Mouse (Mus musculus) G1E (cell line): ENCODE data around the gene Nfatc2. TPM values are rescaled to one million over a fixed set of nuclear protein-coding genes. Genes with fewer than 3 reads are reported as not detected.

ENCODE experiments used
- ATAC-seq: 2 replicates; pipeline ENCODE4 v1.8.0; 2016; ENCODE audit warnings: mild to moderate bottlenecking; ENCODE audit not compliant: insufficient number of reproducible peaks, poor library complexity, low FRiP score, severe bottlenecking; ENCODE audit errors: extremely low read depth
- DNase-seq: peaks from one replicate; pipeline ENCODE4 v3.0.0; 2012; ENCODE audit warnings: low spot score
- H3K27me3 ChIP-seq: 2 replicates; pipeline ENCODE4 v1.6.1; 2012; ENCODE audit warnings: mild to moderate bottlenecking, low read length, inconsistent platforms; ENCODE audit not compliant: insufficient read depth
- H3K36me3 ChIP-seq: replicated peaks from 2 replicates; pipeline ENCODE3; 2012; ENCODE audit warnings: mild to moderate bottlenecking, inconsistent platforms
- H3K4me1 ChIP-seq: 2 replicates; pipeline ENCODE4 v1.6.1; 2012; ENCODE audit warnings: low read depth, low read length, inconsistent platforms, mixed read lengths; ENCODE audit not compliant: insufficient read depth
- H3K4me3 ChIP-seq: 2 replicates; pipeline ENCODE4 v1.5.1; 2012; ENCODE audit warnings: low read depth, mild to moderate bottlenecking, inconsistent platforms, low read length, moderate library complexity, mixed read lengths
- H3K9me3 ChIP-seq: replicated peaks from 2 replicates; pipeline ENCODE4 v1.6.1; 2012; ENCODE audit warnings: inconsistent platforms
- CTCF ChIP-seq: IDR thresholded peaks from 2 replicates; pipeline ENCODE4 v1.5.1; 2012; ENCODE audit warnings: low read depth, low read length, inconsistent platforms, mixed read lengths
- GATA1 ChIP-seq: IDR thresholded peaks from 2 replicates; pipeline ENCODE4 v1.6.1; 2012; ENCODE audit warnings: borderline replicate concordance, low read length, inconsistent platforms, mixed read lengths
- GATA2 ChIP-seq: IDR thresholded peaks from 2 replicates; pipeline ENCODE4 v1.6.1; 2012; ENCODE audit warnings: low read depth, low read length, inconsistent platforms, borderline replicate concordance
- POLR2AphosphoS5 ChIP-seq: IDR thresholded peaks from 2 replicates; pipeline ENCODE4 v1.6.1; 2012; ENCODE audit warnings: low read depth, low read length, inconsistent platforms; ENCODE audit not compliant: insufficient replicate concordance
- TAL1 ChIP-seq: conservative IDR thresholded peaks from 2 replicates; pipeline ENCODE4 v1.6.1; 2012; ENCODE audit warnings: low read depth, low read length, inconsistent platforms, mixed read lengths
- polyA plus RNA-seq: library from polyadenylated mRNA; stranded (reverse); fragments of >175 nt; gene quantifications from 2 replicates; pipeline ENCODE4 v1.2.3, GENCODE M21; 2012
- total RNA-seq, 2 experiments: library from RNA; stranded (forward) in 1 of 2; stranded (reverse) in 1 of 2; fragments of 200-1000 nt in 1 of 2; fragments of >200 nt in 1 of 2; fragmentation: Nextera tagmentation in 1 of 2; gene quantifications; 2 replicates each; pipeline ENCODE4 v1.2.3; 2014 to 2017

The Nfatc2 gene
- not detected in 2 replicates for total RNA-seq (2014; fragmentation: Nextera tagmentation)
- total RNA-seq (2017): 0.17 and 0.27 TPM in 2 replicates
- polyA plus RNA-seq: not detected in 2 replicates

GRCm38 (mm10) chr2:168601491-168602386, at the start of gene Nfatc2:
Nfatc2 (minus strand) TSS chr2:168601657.
- TF ChIP-seq TAL1 (no peak), GATA2 (no peak), CTCF (no peak)
- H3K4me3 ChIP-seq: peak within 1 kb of the TSS; percentile 25; the same call in 1 of the 2 replicates
- DNase-seq (no peak), ATAC-seq (no peak)
- no peaks in the 10 kb centered on the region for H3K4me1 ChIP-seq
- peaks cover 91% of the 10 kb centered on the region for H3K9me3 ChIP-seq
- no peaks in the 10 kb centered on the region; the same call in 1 of the 2 replicates for H3K27me3 ChIP-seq
- no peaks in the 10 kb centered on the region for H3K36me3 ChIP-seq

DNA sequence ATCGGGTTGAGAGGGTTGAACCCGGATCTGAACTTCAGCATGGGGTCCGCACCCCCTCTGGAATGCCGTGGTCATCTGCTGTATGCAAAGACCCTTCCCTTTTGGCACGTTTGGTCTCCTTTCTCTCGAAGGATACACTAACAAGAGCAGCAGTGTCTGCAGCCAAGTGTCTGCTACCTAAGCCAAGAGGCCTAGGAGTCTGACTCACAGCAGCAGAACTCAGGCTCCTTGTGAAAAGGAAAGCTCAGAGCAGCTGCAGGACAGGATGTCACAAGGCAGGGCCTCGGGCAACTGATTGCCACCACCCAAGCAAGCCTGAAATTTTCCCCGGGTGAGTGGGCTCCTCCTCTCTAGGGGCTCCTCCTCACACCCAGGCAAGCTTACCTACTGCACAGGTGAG, 46.7 kb upstream of the Nfatc2 start:
- peak overlapping the region; percentile 35; the same call in 1 of the 2 replicates for H3K4me3 ChIP-seq
- no peak for TF ChIP-seq GATA2
- no peak for TF ChIP-seq GATA1
- TF ChIP-seq TAL1: no peak
- TF ChIP-seq POLR2AphosphoS5: no peak
- no peak for TF ChIP-seq CTCF
- H3K27me3 ChIP-seq: no peaks in the 10 kb centered on the region
- peaks cover 86% of the 10 kb centered on the region for H3K9me3 ChIP-seq
- no peaks in the 10 kb centered on the region for H3K4me1 ChIP-seq
- DNase-seq: no peak
- H3K36me3 ChIP-seq: no peaks in the 10 kb centered on the region
- no peak for ATAC-seq

DNA sequence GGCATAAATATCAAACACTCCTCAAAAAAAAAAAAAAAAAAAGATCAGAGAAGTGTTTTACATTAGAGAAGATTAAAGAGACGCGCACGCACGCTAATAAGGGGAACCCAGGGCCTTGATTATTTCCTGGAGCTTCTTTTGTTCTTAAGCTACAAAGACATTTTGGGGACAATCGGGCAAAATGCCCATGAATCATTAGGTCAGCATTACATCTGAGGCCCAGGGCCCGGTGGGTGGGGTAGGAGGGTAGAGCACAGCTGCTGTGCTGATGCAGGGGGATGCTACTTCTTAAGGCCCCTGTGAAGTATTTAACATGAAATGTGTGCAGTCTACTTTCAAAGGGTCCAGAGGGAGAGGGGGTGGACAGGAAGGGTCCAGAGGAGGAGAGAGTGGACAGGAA, 43.4 kb upstream of the Nfatc2 start:
- Histone ChIP-seq H3K9me3 (peaks cover 87% of the 10 kb centered on the region), H3K4me1 (no peaks in the 10 kb centered on the region), H3K36me3 (no peaks in the 10 kb centered on the region), H3K4me3 (no peak overlapping the region), H3K27me3 (no peaks in the 10 kb centered on the region)
- DNase-seq: no peak
- ATAC-seq: no peak
- TF ChIP-seq GATA1 (no peak), POLR2AphosphoS5 (no peak), CTCF (no peak), GATA2 (no peak), TAL1 (no peak)

GRCm38 (mm10) chr2:168643524-168644177, 42.2 kb upstream of the Nfatc2 start:
- Histone ChIP-seq H3K4me3 (peak overlapping the region; percentile 40; the same call in 1 of the 2 replicates), H3K36me3 (no peaks in the 10 kb centered on the region), H3K27me3 (no peaks in the 10 kb centered on the region), H3K4me1 (no peaks in the 10 kb centered on the region), H3K9me3 (peaks cover 87% of the 10 kb centered on the region)
- no peak for DNase-seq
- no peak for TF ChIP-seq GATA2
- no peak for TF ChIP-seq GATA1
- TF ChIP-seq CTCF: no peak
- no peak for TF ChIP-seq TAL1
- TF ChIP-seq POLR2AphosphoS5: no peak
- ATAC-seq: no peak

DNA sequence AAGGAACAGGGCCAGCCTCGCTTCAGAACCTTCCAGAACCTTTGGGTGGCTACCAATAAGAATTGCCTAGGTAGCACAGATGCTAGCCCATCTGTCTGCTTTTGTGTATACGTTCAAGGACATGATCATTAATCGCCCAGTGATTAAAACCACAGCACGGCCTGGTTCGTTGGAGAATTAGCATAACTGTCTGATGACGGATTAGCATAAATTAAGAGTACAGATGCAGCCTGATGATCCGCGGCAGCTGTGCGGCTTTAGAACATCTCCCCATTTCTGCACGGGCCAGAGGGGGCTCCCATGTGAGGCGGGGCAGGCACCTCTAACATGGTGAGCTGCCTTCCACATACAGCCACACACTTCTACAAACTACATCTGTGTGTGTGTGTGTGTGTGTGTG, 40.7 kb upstream of the Nfatc2 start:
- ATAC-seq: no peak
- H3K9me3 ChIP-seq: peaks cover 86% of the 10 kb centered on the region
- no peak for DNase-seq
- no peak for TF ChIP-seq GATA2
- TF ChIP-seq POLR2AphosphoS5: no peak
- TF ChIP-seq GATA1: no peak
- no peak for TF ChIP-seq TAL1
- no peak for TF ChIP-seq CTCF
- no peaks in the 10 kb centered on the region for H3K27me3 ChIP-seq
- no peaks in the 10 kb centered on the region for H3K4me1 ChIP-seq
- H3K4me3 ChIP-seq: no peak overlapping the region
- no peaks in the 10 kb centered on the region for H3K36me3 ChIP-seq

GRCm38 (mm10) chr2:168640460-168640859, 39.0 kb upstream of the Nfatc2 start:
- Histone ChIP-seq H3K9me3 (peaks cover 90% of the 10 kb centered on the region), H3K27me3 (no peaks in the 10 kb centered on the region), H3K4me3 (no peak overlapping the region), H3K36me3 (no peaks in the 10 kb centered on the region), H3K4me1 (no peaks in the 10 kb centered on the region)
- no peak for ATAC-seq
- no peak for TF ChIP-seq POLR2AphosphoS5
- no peak for TF ChIP-seq TAL1
- TF ChIP-seq GATA2: no peak
- no peak for TF ChIP-seq CTCF
- no peak for TF ChIP-seq GATA1
- no peak for DNase-seq
